Comparison of ENCODE assay signal across 31 mouse cellular contexts in genomic region chr16:20151991-20152390, GRCm38 (mm10). TPM values are rescaled to one million over a fixed set of nuclear protein-coding genes. Genes with fewer than 3 reads are reported as not detected.
DNase-seq lines count a peak whose midpoint lies in the region; ATAC-seq and TF ChIP-seq lines count a peak whose summit lies in the region.
"Had no signal": no experiment of that assay in that cellular context is flagged by ENCODE, and none has a peak within 500 bp of the region (broad histone marks: within the 10 kb centered on the region; RNA-seq: fewer than 3 reads in every experiment).

No protein-coding gene starts in this region.

- no peaks in the 10 kb centered on the region for H3K27me3 ChIP-seq in kidney, embryonic 14.5 days (ENCODE audit: control insufficient read depth, insufficient read depth, low read length)
- H3K27me3 ChIP-seq in forebrain, embryonic 12.5 days = no peaks in the 10 kb centered on the region
- H3K27me3 ChIP-seq: CH12.LX; embryonic facial prominence, embryonic 13.5 days; heart, embryonic 12.5 days; hindbrain, embryonic 15.5 days; limb, embryonic 12.5 days; neural tube, embryonic 12.5 days had no signal

- H3K27ac ChIP-seq in kidney, embryonic 14.5 days (ENCODE audit: low read depth, low read length) = no peak overlapping the region
- peak overlapping the region; percentile 24; the same call in 1 of the 2 replicates for H3K27ac ChIP-seq in layer of hippocampus, adult 2 months
- 0 out of 2 replicates have a peak overlapping the region, but pooled peaks have one; percentile 11 for H3K27ac ChIP-seq in brown adipose tissue, adult 24 weeks (replicated peaks; ENCODE audit: low read depth, low read length)
- H3K27ac ChIP-seq in forebrain, embryonic 12.5 days = no peak overlapping the region
- H3K27ac ChIP-seq: embryonic facial prominence, embryonic 13.5 days; hindbrain, embryonic 10.5 days; hindbrain, embryonic 15.5 days; left cerebral cortex, adult 2 months; limb, embryonic 12.5 days; neural tube, embryonic 12.5 days had no signal

- H3K36me3 ChIP-seq in kidney, embryonic 14.5 days (ENCODE audit: control insufficient read depth, insufficient read depth, low read length) = peaks cover 45% of the 10 kb centered on the region
- H3K36me3 ChIP-seq in forebrain, embryonic 12.5 days (replicated peaks) = peaks cover 33% of the 10 kb centered on the region

- no peaks in the 10 kb centered on the region for H3K4me1 ChIP-seq in kidney, embryonic 14.5 days (ENCODE audit: control insufficient read depth, insufficient read depth, low read length)
- H3K4me1 ChIP-seq in brown adipose tissue, adult 24 weeks (ENCODE audit: control insufficient read depth, insufficient read depth, insufficient read length, low read length) = peaks cover 9% of the 10 kb centered on the region
- H3K4me1 ChIP-seq in forebrain, embryonic 12.5 days = no peaks in the 10 kb centered on the region
- H3K4me1 ChIP-seq: hindbrain, embryonic 10.5 days; hindbrain, embryonic 15.5 days; limb, embryonic 12.5 days; neural tube, embryonic 12.5 days had no signal

- H3K9ac ChIP-seq in kidney, embryonic 14.5 days (ENCODE audit: low read depth, low read length) = no peak overlapping the region
- no peak overlapping the region for H3K9ac ChIP-seq in forebrain, embryonic 12.5 days
- H3K9ac ChIP-seq: embryonic facial prominence, embryonic 13.5 days; heart, embryonic 12.5 days; hindbrain, embryonic 15.5 days; limb, embryonic 12.5 days; liver, postnatal 0 days; neural tube, embryonic 12.5 days had no signal

- no peak overlapping the region for H3K4me2 ChIP-seq in kidney, embryonic 14.5 days (replicated peaks; ENCODE audit: low read depth, low read length)
- no peak overlapping the region for H3K4me2 ChIP-seq in forebrain, embryonic 12.5 days
- H3K4me2 ChIP-seq: embryonic facial prominence, embryonic 13.5 days; heart, embryonic 12.5 days; hindbrain, embryonic 15.5 days; limb, embryonic 12.5 days; liver, embryonic 11.5 days; midbrain, embryonic 11.5 days; neural tube, embryonic 12.5 days had no signal

- ATAC-seq in kidney, embryonic 14.5 days (ENCODE audit: low FRiP score, low TSS enrichment) = no peak
- no peak for ATAC-seq in forebrain, embryonic 12.5 days (ENCODE audit: low FRiP score)
- ATAC-seq: activated CD4-positive, CD25-positive, alpha-beta regulatory T cell, adult 4 months; inflammation-experienced regulatory T-cells, adult 6 months; liver, postnatal 0 days; midbrain, embryonic 16.5 days had no signal

- 74% methylated on average over 5 of the region's 5 CpGs for WGBS in kidney, embryonic 14.5 days
- 90% methylated on average over 5 of the region's 5 CpGs for WGBS in forebrain, embryonic 12.5 days

- H3K4me3 ChIP-seq in kidney, embryonic 14.5 days (ENCODE audit: low read length) = no peak overlapping the region
- H3K4me3 ChIP-seq in layer of hippocampus, adult 2 months = no peak overlapping the region
- H3K4me3 ChIP-seq in brown adipose tissue, adult 24 weeks (ENCODE audit: insufficient read depth, low read depth, low read length) = no peak overlapping the region
- H3K4me3 ChIP-seq in forebrain, embryonic 12.5 days (replicated peaks) = no peak overlapping the region
- H3K4me3 ChIP-seq: embryonic facial prominence, embryonic 13.5 days; heart, embryonic 12.5 days; hindbrain, embryonic 10.5 days; hindbrain, embryonic 15.5 days; left cerebral cortex, adult 2 months; limb, embryonic 12.5 days; myocyte; neural tube, embryonic 12.5 days had no signal

- H3K9me3 ChIP-seq in kidney, embryonic 14.5 days (ENCODE audit: control insufficient read depth, low read length) = no peaks in the 10 kb centered on the region
- H3K9me3 ChIP-seq in forebrain, embryonic 12.5 days = no peaks in the 10 kb centered on the region
- H3K9me3 ChIP-seq: embryonic facial prominence, embryonic 13.5 days; heart, embryonic 12.5 days; hindbrain, embryonic 10.5 days; hindbrain, embryonic 15.5 days; limb, embryonic 12.5 days; neural tube, embryonic 12.5 days had no signal

- TF ChIP-seq CTCF in layer of hippocampus, adult 2 months (conservative IDR thresholded peaks at IDR 0.05) = no peak

- peak; percentile 29 to 88 for DNase-seq in adrenal gland, adult (ENCODE audit: inconsistent age in 2 of 2, low spot score in 1 of 2)
- no peak for DNase-seq in adrenal gland, postnatal 4 days (ENCODE audit: low spot score in 2 of 2)
- DNase-seq in kidney, adult 11 months = peak; percentile 15
- no peak for DNase-seq in layer of hippocampus, adult 2 months (ENCODE audit: low spot score in 2 of 2)
- no peak for DNase-seq in layer of hippocampus, adult 11-12 months (ENCODE audit: low spot score)
- DNase-seq: cerebellum, adult 18-20 months; cerebellum, postnatal 10 days; gastrocnemius, postnatal 25 days; heart, adult 11 months; heart, postnatal 10 days; liver, postnatal 0 days; lung, postnatal 36 days; thymus, adult 2 months; thymus, postnatal 4 days had no signal

RNA-seq across cellular contexts. Expression of gene Yeats2, which starts 11.1 kb away (rescaled TPM):
- total RNA-seq in adrenal gland, postnatal 4 days (2021) = 10 to 100 TPM; 55.6 to 66.3 TPM
- polyA plus RNA-seq in kidney, embryonic 14.5 days (2014; fragmentation: Nextera tagmentation; extraction: Ambion mirVana) = 24.3 and 47.5 TPM in 2 replicates
- total RNA-seq in layer of hippocampus, adult 2 months (2021) = 10 to 100 TPM; 38.7 to 42.3 TPM
- polyA plus RNA-seq in brown adipose tissue, adult 24 weeks (2012; ENCODE audit: insufficient read depth, insufficient read length, missing spikeins) = 1.7 and 4.4 TPM in 2 replicates
- 48.6 and 51.1 TPM in 2 replicates for polyA plus RNA-seq in forebrain, embryonic 12.5 days (2016; fragmentation: Nextera tagmentation; extraction: Ambion mirVana)

RNA-seq across cellular contexts. Expression of gene Klhl24, which starts 54.6 kb away (rescaled TPM):
- total RNA-seq in adrenal gland, postnatal 4 days (2021) = 100 to 1,000 TPM in 1 of 2 experiments, 10 to 100 TPM in 1; 92.6 to 102 TPM
- 21.8 and 40.4 TPM in 2 replicates for polyA plus RNA-seq in kidney, embryonic 14.5 days (2014; fragmentation: Nextera tagmentation; extraction: Ambion mirVana)
- total RNA-seq in layer of hippocampus, adult 2 months (2021) = 10 to 100 TPM; 72.4 to 89.3 TPM
- polyA plus RNA-seq in brown adipose tissue, adult 24 weeks (2012; ENCODE audit: insufficient read depth, insufficient read length, missing spikeins) = 36.3 and 43.0 TPM in 2 replicates
- 53.0 and 64.5 TPM in 2 replicates for polyA plus RNA-seq in forebrain, embryonic 12.5 days (2016; fragmentation: Nextera tagmentation; extraction: Ambion mirVana)

Comparison
In these comparisons a context has a peak if more than half of its experiments do, and no peak if none do; other contexts are left out.
1. DNase-seq: peak in adrenal gland, adult (2 of 2) and kidney, adult 11 months (single experiment); none in adrenal gland, postnatal 4 days (0 of 2), layer of hippocampus, adult 2 months (0 of 2) and layer of hippocampus, adult 11-12 months (single experiment).
2. H3K27ac ChIP-seq: peak in layer of hippocampus, adult 2 months (single experiment) and brown adipose tissue, adult 24 weeks (single experiment); none in kidney, embryonic 14.5 days (single experiment) and forebrain, embryonic 12.5 days (single experiment).